Mouse (Mus musculus) embryo, embryonic 9.5 days (tissue): ENCODE measurements around the gene Msn.
"Not testable (repeated sequence)": the region's sequence is repeated elsewhere in the genome, so short reads cannot be mapped to it uniquely, and the experiment has no call there.

Experiments
- DNase-seq: peaks from one replicate; pipeline ENCODE4 v3.0.0-alpha.2; 2017; ENCODE audit errors: extremely low spot score

Gene Msn

GRCm38 (mm10) chrX:96144960-96145488 is 49.2 kb downstream of the Msn start:
- no peak for DNase-seq

GRCm38 (mm10) chrX:96148217-96148616 is 52.4 kb downstream of the Msn start:
- DNase-seq, result no peak

GRCm38 (mm10) chrX:96153362-96153761 is 57.5 kb downstream of the Msn start:
- no peak for DNase-seq

GRCm38 (mm10) chrX:96157936-96158335 is 62.1 kb downstream of the Msn start:
- no peak for DNase-seq

GRCm38 (mm10) chrX:96162571-96162970 is 66.7 kb downstream of the Msn start:
- no peak for DNase-seq

- DNase-seq, result no peak
Measured at GRCm38 (mm10) chrX:96171645-96172388, 76.0 kb downstream of the Msn start.

GRCm38 (mm10) chrX:96178437-96178836 is 82.6 kb downstream of the Msn start:
- peak; percentile 5 for DNase-seq

- no peak for DNase-seq
Measured at GRCm38 (mm10) chrX:96184100-96184732, 88.4 kb downstream of the Msn start.

- DNase-seq, result not testable (repeated sequence)
Measured at GRCm38 (mm10) chrX:96205143-96205542, 109.3 kb downstream of the Msn start.

- DNase-seq, result no peak
Measured at GRCm38 (mm10) chrX:96206872-96207271, 111.0 kb downstream of the Msn start.

- no peak for DNase-seq
Measured at GRCm38 (mm10) chrX:96218088-96218487, 122.2 kb downstream of the Msn start.
